In genomic region chr6:31397775-31398430, GRCm38 (mm10) we compare ENCODE assay signal across 7 mouse cellular contexts. TPM values are rescaled to one million over a fixed set of nuclear protein-coding genes. Genes with fewer than 3 reads are reported as not detected.
DNase-seq lines count a peak whose midpoint lies in the region; ATAC-seq and TF ChIP-seq lines count a peak whose summit lies in the region.

No protein-coding gene starts in this region.

- no peaks in the 10 kb centered on the region for H3K27me3 ChIP-seq in lung, embryonic 16.5 days (ENCODE audit: control insufficient read depth, insufficient read depth, low read depth, low read length)
- H3K27me3 ChIP-seq in limb, embryonic 11.5 days (ENCODE audit: control insufficient read depth, insufficient read depth, low read length): no peaks in the 10 kb centered on the region
- H3K27me3 ChIP-seq in neural tube, embryonic 14.5 days (ENCODE audit: control insufficient read depth, insufficient read depth, low read length): no peaks in the 10 kb centered on the region

- ATAC-seq in lung, embryonic 16.5 days (ENCODE audit: low read depth): no peak
- ATAC-seq in limb, embryonic 11.5 days (ENCODE audit: insufficient number of reproducible peaks, low FRiP score, low TSS enrichment, low read depth): no peak
- no peak for ATAC-seq in neural tube, embryonic 14.5 days (ENCODE audit: low read depth)

- peaks cover 22% of the 10 kb centered on the region for H3K4me1 ChIP-seq in lung, embryonic 16.5 days (replicated peaks; ENCODE audit: control insufficient read depth, insufficient read depth, low read length)
- peaks cover 5% of the 10 kb centered on the region for H3K4me1 ChIP-seq in embryonic fibroblast, embryonic 13.5 days (ENCODE audit: control insufficient read depth, insufficient read depth, low read length)
- H3K4me1 ChIP-seq in limb, embryonic 11.5 days (ENCODE audit: control insufficient read depth, insufficient read depth, low read length): peaks cover 7% of the 10 kb centered on the region; the same call in 1 of the 2 replicates
- H3K4me1 ChIP-seq in neural tube, embryonic 14.5 days (ENCODE audit: control insufficient read depth, insufficient read depth, low read length): peaks cover 17% of the 10 kb centered on the region

- H3K9me3 ChIP-seq in lung, embryonic 16.5 days (ENCODE audit: control insufficient read depth, low read length): no peaks in the 10 kb centered on the region
- no peaks in the 10 kb centered on the region for H3K9me3 ChIP-seq in limb, embryonic 11.5 days (ENCODE audit: control insufficient read depth, low read length)
- H3K9me3 ChIP-seq in neural tube, embryonic 14.5 days (ENCODE audit: control insufficient read depth, low read length): no peaks in the 10 kb centered on the region

- H3K27ac ChIP-seq in lung, embryonic 16.5 days (ENCODE audit: low read length): peak overlapping the region; percentile 93; the same call in 1 of the 2 replicates
- no peak overlapping the region for H3K27ac ChIP-seq in embryonic fibroblast, embryonic 13.5 days (ENCODE audit: insufficient read depth, low read length)
- H3K27ac ChIP-seq in limb, embryonic 11.5 days (replicated peaks; ENCODE audit: low read depth, low read length): no peak overlapping the region
- H3K27ac ChIP-seq in neural tube, embryonic 14.5 days (ENCODE audit: low read depth, low read length): peak overlapping the region; percentile 93

- 51% methylated on average over 10 of the region's 10 CpGs for WGBS in lung, embryonic 16.5 days
- WGBS in limb, embryonic 11.5 days: 64% methylated on average over 10 of the region's 10 CpGs
- WGBS in neural tube, embryonic 14.5 days: 60% methylated on average over 10 of the region's 10 CpGs

- no peak for DNase-seq in lung, adult 18-20 months
- no peak for DNase-seq in limb, embryonic 11.5 days (ENCODE audit: low spot score)
- no peak for DNase-seq in urinary bladder, adult 18-20 months (ENCODE audit: low spot score in 2 of 2)
- DNase-seq in ovary, postnatal 36 days (ENCODE audit: low spot score): no peak

- no peaks in the 10 kb centered on the region for H3K36me3 ChIP-seq in lung, embryonic 16.5 days (ENCODE audit: control insufficient read depth, insufficient read depth, low read length)
- H3K36me3 ChIP-seq in limb, embryonic 11.5 days (ENCODE audit: control insufficient read depth, insufficient read depth, low read length): no peaks in the 10 kb centered on the region
- no peaks in the 10 kb centered on the region for H3K36me3 ChIP-seq in neural tube, embryonic 14.5 days (ENCODE audit: control insufficient read depth, insufficient read depth, low read length)

- peak overlapping the region; percentile 49 for H3K4me2 ChIP-seq in lung, embryonic 16.5 days (ENCODE audit: low read depth, low read length)
- peak overlapping the region; percentile 22; the same call in 1 of the 2 replicates for H3K4me2 ChIP-seq in limb, embryonic 11.5 days (ENCODE audit: low read depth, severe bottlenecking)
- H3K4me2 ChIP-seq in neural tube, embryonic 14.5 days (ENCODE audit: low read depth, low read length): peak overlapping the region; percentile 88

- peak overlapping the region; percentile 97 for H3K4me3 ChIP-seq in lung, embryonic 16.5 days (ENCODE audit: low read length)
- H3K4me3 ChIP-seq in embryonic fibroblast, embryonic 13.5 days (ENCODE audit: insufficient read depth, low read length): peak overlapping the region; percentile 32
- H3K4me3 ChIP-seq in limb, embryonic 11.5 days (ENCODE audit: low read depth, low read length): peak overlapping the region; percentile 93
- peak overlapping the region; percentile 93 for H3K4me3 ChIP-seq in neural tube, embryonic 14.5 days (ENCODE audit: low read depth, low read length)

- no peak for TF ChIP-seq CTCF in embryonic fibroblast, embryonic 13.5 days (IDR thresholded peaks at IDR 0.05; ENCODE audit: borderline replicate concordance, insufficient read depth, low read length)

- no peak for TF ChIP-seq POLR2A in embryonic fibroblast, embryonic 13.5 days (IDR thresholded peaks at IDR 0.05; ENCODE audit: low read depth, low read length)

- H3K9ac ChIP-seq in lung, embryonic 16.5 days (ENCODE audit: low read length): peak overlapping the region; percentile 97
- H3K9ac ChIP-seq in limb, embryonic 11.5 days (ENCODE audit: low read length): no peak overlapping the region
- H3K9ac ChIP-seq in neural tube, embryonic 14.5 days (replicated peaks; ENCODE audit: low read depth, low read length): peak overlapping the region; percentile 95; the same call in 1 of the 2 replicates

RNA-seq across cellular contexts. Expression of gene Mkln1, which starts 0.6 kb away (rescaled TPM):
- polyA plus RNA-seq in lung, embryonic 16.5 days (2015; fragmentation: Nextera tagmentation; extraction: Ambion mirVana): 217 and 220 TPM in 2 replicates
- polyA plus RNA-seq in embryonic fibroblast, embryonic 13.5 days (2011; ENCODE audit: insufficient read length, low read depth, missing spikeins): 156 and 161 TPM in 2 replicates
- 207 and 213 TPM in 2 replicates for polyA plus RNA-seq in limb, embryonic 11.5 days (2014; fragmentation: Nextera tagmentation; extraction: Ambion mirVana)
- polyA plus RNA-seq in neural tube, embryonic 14.5 days (2014; fragmentation: Nextera tagmentation; extraction: Ambion mirVana): 136 and 148 TPM in 2 replicates

Comparison
In these comparisons a context has a peak if more than half of its experiments do, and no peak if none do; other contexts are left out.
1. H3K27ac ChIP-seq: peak in lung, embryonic 16.5 days (single experiment) and neural tube, embryonic 14.5 days (single experiment); none in embryonic fibroblast, embryonic 13.5 days (single experiment) and limb, embryonic 11.5 days (single experiment).
2. H3K4me2 ChIP-seq: peak in every context shown above with its lines; median percentile 88 in neural tube, embryonic 14.5 days; 49 in lung, embryonic 16.5 days; 22 in limb, embryonic 11.5 days.
3. H3K4me3 ChIP-seq: peak in every context shown above with its lines; median percentile 97 in lung, embryonic 16.5 days; 93 in limb, embryonic 11.5 days; 93 in neural tube, embryonic 14.5 days; 32 in embryonic fibroblast, embryonic 13.5 days.